Mouse (Mus musculus): ENCODE results near the gene Prdm10.

- TF ChIP-seq GATA1 (IDR thresholded peaks at IDR 0.05; ENCODE audit: low read length) (no peak), TAL1 (IDR thresholded peaks at IDR 0.05; ENCODE audit: low read length) (no peak)
Observed at GRCm38 (mm10) chr9:31236079-31236478, 44.3 kb upstream of the Prdm10 start.
